ENCODE assay signal across 9 mouse cellular contexts in the genomic region with DNA sequence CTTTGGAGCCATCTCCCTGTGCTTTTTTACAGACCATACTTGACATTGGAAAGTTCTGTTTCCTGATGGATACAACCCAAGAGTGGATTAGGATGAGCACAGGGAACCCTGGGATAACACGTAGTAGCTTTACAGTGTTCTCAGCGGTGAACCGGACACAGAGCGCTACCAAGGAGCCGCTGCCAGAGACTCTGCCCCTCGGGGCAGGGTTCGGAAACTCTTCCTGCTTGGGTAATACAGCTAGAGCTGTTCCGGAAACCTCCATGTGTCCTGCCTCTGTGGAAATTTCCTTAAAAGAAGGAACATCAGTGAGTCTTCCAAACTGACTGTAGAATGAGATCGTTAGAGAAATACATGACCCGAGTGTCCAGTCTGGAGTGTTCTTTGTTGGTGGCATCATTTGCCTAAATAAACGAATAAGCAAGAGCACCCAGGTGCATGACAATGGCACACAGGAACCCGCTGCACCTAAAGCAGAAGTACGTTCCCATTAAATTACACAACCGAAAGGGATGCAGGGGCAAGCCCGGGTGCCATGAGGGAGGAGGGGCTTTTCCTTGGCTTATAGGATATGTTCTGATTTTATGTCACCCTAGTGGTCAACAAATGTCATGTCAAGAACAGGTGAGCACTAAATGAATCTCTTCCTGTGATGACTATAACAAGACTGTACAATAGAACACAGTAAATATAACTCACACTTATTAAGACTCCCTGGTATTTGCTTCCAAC.
A peak's percentile ranks its signal among the peaks of the same experiment; 100 is the strongest.
DNase-seq lines count a peak whose midpoint lies in the region; ATAC-seq and TF ChIP-seq lines count a peak whose summit lies in the region.
"Had no signal": no experiment of that assay in that cellular context is flagged by ENCODE, and none has a peak within 500 bp of the region (broad histone marks: within the 10 kb centered on the region; RNA-seq: fewer than 3 reads in every experiment).

No protein-coding gene starts in this region.

- no peak overlapping the region for H3K27ac ChIP-seq in lung, embryonic 14.5 days (ENCODE audit: low read depth)
- H3K27ac ChIP-seq in lung, postnatal 0 days (ENCODE audit: low read length) = no peak overlapping the region

- DNase-seq in lung, embryonic 14.5 days = no peak
- no peak for DNase-seq in lung, postnatal 10 days
- peak; percentile 13 to 53 for DNase-seq in kidney, postnatal 36 days
- DNase-seq in splenic B cell, adult 2 months (ENCODE audit: low read depth, low spot score) = peak; percentile 8
- no peak for DNase-seq in lung, postnatal 0 days (ENCODE audit: low spot score)
- no peak for DNase-seq in frontal cortex, postnatal 25 days (ENCODE audit: low spot score in 2 of 2)
- DNase-seq: cerebellum, postnatal 36 days had no signal

- H3K36me3 ChIP-seq in lung, embryonic 14.5 days (ENCODE audit: insufficient read depth) = no peaks in the 10 kb centered on the region
- no peaks in the 10 kb centered on the region for H3K36me3 ChIP-seq in splenic B cell, adult 2 months (ENCODE audit: control insufficient read depth, insufficient read depth, low read length, poor library complexity, severe bottlenecking)
- H3K36me3 ChIP-seq in lung, postnatal 0 days (ENCODE audit: insufficient read depth, low read length) = no peaks in the 10 kb centered on the region

- peaks cover 3% of the 10 kb centered on the region; the same call in 1 of the 2 replicates for H3K27me3 ChIP-seq in lung, embryonic 14.5 days (ENCODE audit: insufficient read depth, low read length)
- no peaks in the 10 kb centered on the region for H3K27me3 ChIP-seq in splenic B cell, adult 2 months (ENCODE audit: control insufficient read depth, insufficient read depth, low read length, poor library complexity, severe bottlenecking)
- H3K27me3 ChIP-seq in lung, postnatal 0 days (replicated peaks; ENCODE audit: insufficient read depth, low read length) = no peaks in the 10 kb centered on the region

- TF ChIP-seq CTCF in lung, embryonic 14.5 days (IDR thresholded peaks at IDR 0.05; ENCODE audit: low read depth) = peak; percentile 16
- no peak for TF ChIP-seq CTCF in lung, postnatal 0 days (IDR thresholded peaks at IDR 0.05)

- H3K9me3 ChIP-seq in lung, embryonic 14.5 days (ENCODE audit: low read depth, low read length) = no peaks in the 10 kb centered on the region
- H3K9me3 ChIP-seq in lung, postnatal 0 days (ENCODE audit: low read length) = no peaks in the 10 kb centered on the region

- no peak for ATAC-seq in lung, embryonic 14.5 days (ENCODE audit: insufficient read depth)
- ATAC-seq in granulocyte monocyte progenitor cell, adult 5-6 weeks (replicated peaks; ENCODE audit: poor library complexity, severe bottlenecking) = peak; percentile 59
- no peak for ATAC-seq in monocyte, adult 5-6 weeks (replicated peaks; ENCODE audit: insufficient number of reproducible peaks, low FRiP score, low TSS enrichment, poor library complexity, severe bottlenecking)
- ATAC-seq in lung, postnatal 0 days = no peak

- H3K4me3 ChIP-seq in lung, embryonic 14.5 days (ENCODE audit: low read depth, low read length) = no peak overlapping the region
- H3K4me3 ChIP-seq in lung, postnatal 0 days (ENCODE audit: low read depth, low read length) = no peak overlapping the region

- peak overlapping the region; percentile 32; the same call in 1 of the 2 replicates for H3K4me2 ChIP-seq in lung, embryonic 14.5 days
- H3K4me2 ChIP-seq in lung, postnatal 0 days (replicated peaks; ENCODE audit: low read depth, low read length) = no peak overlapping the region

- no peaks in the 10 kb centered on the region for H3K4me1 ChIP-seq in lung, embryonic 14.5 days (ENCODE audit: insufficient read depth)
- no peaks in the 10 kb centered on the region for H3K4me1 ChIP-seq in lung, postnatal 0 days (ENCODE audit: insufficient read depth, low read depth, low read length)

- no peak for TF ChIP-seq EP300 in lung, postnatal 0 days (IDR thresholded peaks at IDR 0.05)

- no peak overlapping the region for H3K9ac ChIP-seq in lung, embryonic 14.5 days
- no peak overlapping the region for H3K9ac ChIP-seq in lung, postnatal 0 days (replicated peaks; ENCODE audit: low read depth)

- 60% methylated on average over 15 of the region's 15 CpGs for WGBS in lung, embryonic 14.5 days
- 58% methylated on average over 15 of the region's 15 CpGs for WGBS in lung, postnatal 0 days

Comparison
In these comparisons a context has a peak if more than half of its experiments do, and no peak if none do; other contexts are left out.
1. DNase-seq: peak in kidney, postnatal 36 days (2 of 2) and splenic B cell, adult 2 months (single experiment); none in lung, embryonic 14.5 days (single experiment), lung, postnatal 10 days (single experiment), lung, postnatal 0 days (single experiment) and frontal cortex, postnatal 25 days (0 of 2).